Mouse (Mus musculus): Measurements from ENCODE around the gene Fmo2. TPM values are rescaled to one million over a fixed set of nuclear protein-coding genes. Genes with fewer than 3 reads are reported as not detected.

Gene Fmo2
- 0.14 and 1.1 TPM in 2 replicates for total RNA-seq (2014; rRNA removed)
- polyA plus RNA-seq (2015; fragmentation: Nextera tagmentation; extraction: Ambion mirVana): 0.44 and 0.68 TPM in 2 replicates

- Histone ChIP-seq H3K9me3 (ENCODE audit: low read length) (no peaks in the 10 kb centered on the region), H3K4me1 (ENCODE audit: insufficient read depth, low read length) (no peaks in the 10 kb centered on the region), H3K4me2 (ENCODE audit: low read depth, low read length) (no peak within 1 kb of the TSS), H3K9ac (replicated peaks; ENCODE audit: low read length) (no peak within 1 kb of the TSS), H3K36me3 (ENCODE audit: insufficient read depth, low read length) (no peaks in the 10 kb centered on the region), H3K27ac (no peak within 1 kb of the TSS), H3K27me3 (ENCODE audit: insufficient read depth, low read length) (no peaks in the 10 kb centered on the region), H3K4me3 (ENCODE audit: low read length) (no peak within 1 kb of the TSS)
- DNase-seq (ENCODE audit: low spot score): no peak
- 69% methylated on average over 14 of the region's 14 CpGs for WGBS
- ATAC-seq: no peak
- TF ChIP-seq CTCF (IDR thresholded peaks at IDR 0.05; ENCODE audit: low read depth): no peak
Observed at GRCm38 (mm10) chr1:162897838-162898811, at the start of gene Fmo2. TSS of gene Fmo2 (minus strand) at chr1:162898726.

GRCm38 (mm10) chr1:162947934-162948333 is 49.4 kb upstream of the Fmo2 start:
- TF ChIP-seq CTCF (IDR thresholded peaks at IDR 0.05; ENCODE audit: low read depth): no peak
- no peak for ATAC-seq
- Histone ChIP-seq H3K4me2 (ENCODE audit: low read depth, low read length) (no peak overlapping the region), H3K4me1 (ENCODE audit: insufficient read depth, low read length) (no peaks in the 10 kb centered on the region), H3K9ac (replicated peaks; ENCODE audit: low read length) (no peak overlapping the region), H3K36me3 (ENCODE audit: insufficient read depth, low read length) (no peaks in the 10 kb centered on the region), H3K27me3 (ENCODE audit: insufficient read depth, low read length) (no peaks in the 10 kb centered on the region), H3K4me3 (ENCODE audit: low read length) (no peak overlapping the region), H3K27ac (no peak overlapping the region), H3K9me3 (ENCODE audit: low read length) (no peaks in the 10 kb centered on the region)
- DNase-seq (ENCODE audit: low spot score): no peak
- WGBS: 78% methylated on average over 6 of the region's 6 CpGs

DNA sequence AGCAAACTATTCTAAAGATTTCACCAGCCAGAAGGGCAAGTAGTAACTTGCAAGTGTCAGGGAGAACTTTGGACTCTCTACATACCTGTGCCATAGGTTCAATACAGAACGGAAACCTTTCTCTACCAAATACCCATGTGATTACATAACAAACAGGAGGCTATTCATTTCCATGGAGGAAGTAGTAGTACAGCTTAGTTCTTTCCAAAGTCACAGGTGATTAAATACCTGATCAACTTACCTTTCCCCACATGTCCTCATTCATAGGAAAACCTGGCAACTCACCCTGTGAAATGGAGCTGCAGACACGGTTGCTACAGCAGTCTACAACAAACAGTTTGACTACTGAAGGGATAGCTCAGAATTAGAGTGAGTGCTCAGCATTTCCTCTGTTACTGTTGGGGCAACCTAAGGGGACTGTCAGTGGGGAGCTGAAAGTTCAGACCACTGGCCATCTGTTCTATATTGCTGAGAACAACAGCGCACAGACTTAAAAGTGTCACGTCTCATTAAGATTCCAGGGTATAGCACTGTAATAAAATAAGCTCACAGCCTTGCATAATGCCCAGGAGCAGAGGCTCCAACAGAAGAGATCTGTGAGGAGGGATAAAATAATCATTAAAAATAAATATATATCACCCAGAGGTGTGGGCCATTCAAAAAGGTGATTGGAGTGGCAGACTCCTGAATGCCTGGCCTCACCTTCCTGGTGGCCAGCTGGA is 48.5 kb upstream of the Fmo2 start:
- Histone ChIP-seq H3K36me3 (ENCODE audit: insufficient read depth, low read length) (no peaks in the 10 kb centered on the region), H3K9me3 (ENCODE audit: low read length) (no peaks in the 10 kb centered on the region), H3K4me2 (ENCODE audit: low read depth, low read length) (no peak overlapping the region), H3K9ac (replicated peaks; ENCODE audit: low read length) (no peak overlapping the region), H3K4me1 (ENCODE audit: insufficient read depth, low read length) (no peaks in the 10 kb centered on the region), H3K27me3 (ENCODE audit: insufficient read depth, low read length) (no peaks in the 10 kb centered on the region), H3K4me3 (ENCODE audit: low read length) (no peak overlapping the region), H3K27ac (no peak overlapping the region)
- TF ChIP-seq CTCF (IDR thresholded peaks at IDR 0.05; ENCODE audit: low read depth): no peak
- ATAC-seq (no peak), DNase-seq (ENCODE audit: low spot score) (no peak)
- 64% methylated on average over 4 of the region's 4 CpGs for WGBS

- ATAC-seq: no peak
- H3K36me3 ChIP-seq (ENCODE audit: insufficient read depth, low read length): no peaks in the 10 kb centered on the region
Observed at GRCm38 (mm10) chr1:162943700-162944099, 45.2 kb upstream of the Fmo2 start.

DNA sequence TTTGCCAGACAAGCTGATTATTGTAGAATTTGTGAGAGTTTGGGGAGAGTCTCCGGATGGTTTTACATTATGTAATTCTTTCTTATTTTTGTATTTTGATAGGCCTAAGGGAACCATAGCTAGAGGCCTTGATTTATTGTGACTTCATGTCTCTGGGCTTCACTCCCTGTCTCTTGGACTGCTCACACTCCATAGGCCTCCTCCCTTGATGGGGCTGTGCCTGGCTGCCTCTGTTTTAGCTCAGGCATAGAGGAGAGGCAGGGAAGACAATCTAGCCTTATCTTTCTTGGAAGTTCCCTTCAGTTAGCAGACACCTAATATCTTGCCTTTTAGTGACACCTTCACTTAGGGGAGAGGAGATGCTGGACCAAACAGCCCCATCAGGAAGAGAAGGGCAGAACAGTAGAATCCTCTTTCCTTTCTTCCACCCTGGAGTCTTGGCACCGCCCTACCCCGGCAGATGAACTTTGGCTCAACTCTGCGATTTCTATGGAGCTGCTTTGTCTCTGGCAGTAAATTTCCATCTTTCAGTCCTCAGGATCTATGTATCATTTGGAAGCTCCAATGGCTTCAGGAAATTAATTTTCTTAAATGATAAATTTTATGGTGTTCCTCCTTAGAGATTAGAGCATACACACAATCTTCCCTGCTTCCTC is 40.3 kb upstream of the Fmo2 start:
- Histone ChIP-seq H3K27me3 (ENCODE audit: insufficient read depth, low read length) (no peaks in the 10 kb centered on the region), H3K4me3 (ENCODE audit: low read length) (no peak overlapping the region), H3K27ac (no peak overlapping the region), H3K9ac (replicated peaks; ENCODE audit: low read length) (no peak overlapping the region), H3K9me3 (ENCODE audit: low read length) (no peaks in the 10 kb centered on the region), H3K36me3 (ENCODE audit: insufficient read depth, low read length) (no peaks in the 10 kb centered on the region), H3K4me1 (ENCODE audit: insufficient read depth, low read length) (no peaks in the 10 kb centered on the region), H3K4me2 (ENCODE audit: low read depth, low read length) (no peak overlapping the region)
- TF ChIP-seq CTCF (IDR thresholded peaks at IDR 0.05; ENCODE audit: low read depth): no peak
- ATAC-seq: no peak
- no peak for DNase-seq (ENCODE audit: low spot score)
- 79% methylated on average over 4 of the region's 4 CpGs for WGBS

More at GRCm38 (mm10) chr1:162943700-162944099, 45.2 kb upstream of the Fmo2 start:
- H3K4me3 ChIP-seq (ENCODE audit: low read length): no peak overlapping the region
- no peaks in the 10 kb centered on the region for H3K4me1 ChIP-seq (ENCODE audit: insufficient read depth, low read length)
- DNase-seq (ENCODE audit: low spot score): no peak
- H3K27ac ChIP-seq: no peak overlapping the region
- H3K9ac ChIP-seq (replicated peaks; ENCODE audit: low read length): no peak overlapping the region
- H3K4me2 ChIP-seq (ENCODE audit: low read depth, low read length): no peak overlapping the region
- H3K9me3 ChIP-seq (ENCODE audit: low read length): no peaks in the 10 kb centered on the region
- H3K27me3 ChIP-seq (ENCODE audit: insufficient read depth, low read length): no peaks in the 10 kb centered on the region
- WGBS: 76% methylated on average over 6 of the region's 6 CpGs
- no peak for TF ChIP-seq CTCF (IDR thresholded peaks at IDR 0.05; ENCODE audit: low read depth)

- no peak overlapping the region for H3K27ac ChIP-seq
- 78% methylated on average over 5 of the region's 5 CpGs for WGBS
- H3K36me3 ChIP-seq (ENCODE audit: insufficient read depth, low read length): no peaks in the 10 kb centered on the region
- H3K4me1 ChIP-seq (ENCODE audit: insufficient read depth, low read length): no peaks in the 10 kb centered on the region
- no peaks in the 10 kb centered on the region for H3K9me3 ChIP-seq (ENCODE audit: low read length)
- H3K27me3 ChIP-seq (ENCODE audit: insufficient read depth, low read length): no peaks in the 10 kb centered on the region
- no peak overlapping the region for H3K4me3 ChIP-seq (ENCODE audit: low read length)
- no peak for DNase-seq (ENCODE audit: low spot score)
- no peak for TF ChIP-seq CTCF (IDR thresholded peaks at IDR 0.05; ENCODE audit: low read depth)
- no peak for ATAC-seq
- no peak overlapping the region for H3K9ac ChIP-seq (replicated peaks; ENCODE audit: low read length)
- H3K4me2 ChIP-seq (ENCODE audit: low read depth, low read length): no peak overlapping the region
Observed at GRCm38 (mm10) chr1:162937970-162938695, 39.6 kb upstream of the Fmo2 start.

All from hindbrain, postnatal 0 days (tissue).